Mouse (Mus musculus) urinary bladder, adult 18-20 months (tissue): ENCODE data around the gene Aph1a.
A peak's percentile ranks its signal among the peaks of the same experiment; 100 is the strongest.
"Not testable (repeated sequence)": the region's sequence is repeated elsewhere in the genome, so short reads cannot be mapped to it uniquely, and the experiment has no call there.

Source experiments
- DNase-seq, 2 experiments: peaks; one replicate each; pipeline ENCODE4 v3.0.0; 2022; ENCODE audit warnings: low spot score in 2 of 2, mixed read lengths in 2 of 2

Aph1a gene

DNA sequence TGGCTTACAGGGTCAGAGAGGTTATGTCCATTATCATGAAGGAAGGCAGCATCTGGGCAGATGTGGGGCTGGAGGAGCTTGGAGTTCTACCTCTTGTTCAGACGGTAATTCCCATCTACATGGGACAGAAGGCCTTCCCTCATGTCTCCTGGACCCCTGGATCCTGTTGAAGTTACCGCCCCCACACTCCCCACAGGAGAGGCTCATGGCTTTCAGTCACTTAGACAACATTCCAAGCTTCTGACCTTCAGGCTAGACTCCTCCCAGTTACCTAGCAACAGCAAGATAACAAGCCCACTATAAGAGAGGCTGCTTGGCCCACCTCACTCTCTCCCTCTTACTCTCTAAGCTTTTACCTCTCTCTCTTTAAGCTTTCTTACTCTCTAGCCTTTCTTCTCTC lies 26.8 kb downstream of the Aph1a start:
- not testable (repeated sequence) for DNase-seq

DNA sequence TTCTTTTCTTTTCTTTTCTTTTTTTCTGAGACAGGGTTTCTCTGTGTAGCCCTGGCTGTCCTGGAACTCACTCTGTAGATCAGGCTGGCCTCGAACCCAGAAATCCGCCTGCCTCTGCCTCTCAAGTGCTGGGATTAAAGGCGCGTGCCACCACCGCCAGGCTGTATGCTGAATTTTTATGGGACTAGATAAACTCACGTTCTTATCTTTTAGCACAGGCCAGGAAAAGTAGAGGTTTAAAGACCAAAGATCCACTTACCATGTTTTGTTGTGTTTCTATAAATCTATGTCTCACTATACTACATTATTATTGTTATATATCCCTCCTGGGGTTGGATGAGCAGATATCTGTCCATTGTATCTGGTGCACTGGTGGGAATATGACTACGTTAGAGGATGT lies 29.7 kb downstream of the Aph1a start:
- DNase-seq = not testable (repeated sequence)

DNA sequence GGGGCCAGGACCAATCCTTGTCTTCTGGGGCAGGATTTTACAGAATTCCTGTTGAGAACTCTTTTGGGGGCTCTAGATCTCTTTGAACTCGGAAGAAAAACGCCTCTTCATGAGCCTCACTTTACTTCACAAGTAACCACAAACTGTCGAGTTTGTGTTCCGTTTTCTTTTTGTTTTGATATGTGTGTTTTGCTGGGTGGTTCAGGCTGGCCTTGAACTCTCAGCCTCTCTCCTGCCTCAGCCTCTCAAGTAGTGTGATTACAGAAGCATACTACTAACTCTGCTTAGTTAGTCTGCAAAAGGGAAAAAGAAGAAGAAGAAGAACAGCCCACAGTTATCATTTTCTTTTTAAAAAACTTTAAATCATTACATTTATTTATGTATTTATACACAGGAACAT lies 30.4 kb downstream of the Aph1a start:
- no peak for DNase-seq

DNA sequence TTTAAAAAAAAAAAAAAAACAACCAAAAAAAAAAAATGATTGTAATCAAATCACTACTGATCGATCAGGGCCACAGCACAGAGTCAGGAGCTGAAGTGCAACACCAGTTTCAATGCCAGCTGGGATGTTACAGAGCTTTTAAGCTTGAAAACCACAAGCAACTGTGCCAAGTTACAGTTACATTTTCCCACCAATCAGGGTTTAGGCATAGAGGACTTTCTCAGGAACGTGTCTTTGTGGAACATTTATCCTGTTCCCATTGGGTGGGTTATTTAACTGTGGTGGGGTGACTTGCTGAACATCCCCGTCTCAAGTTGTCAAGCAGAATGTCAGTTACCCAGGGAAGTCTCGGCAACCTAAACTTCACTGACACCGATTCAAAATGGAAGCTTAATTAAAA lies 31.3 kb downstream of the Aph1a start:
- DNase-seq = no peak

DNA sequence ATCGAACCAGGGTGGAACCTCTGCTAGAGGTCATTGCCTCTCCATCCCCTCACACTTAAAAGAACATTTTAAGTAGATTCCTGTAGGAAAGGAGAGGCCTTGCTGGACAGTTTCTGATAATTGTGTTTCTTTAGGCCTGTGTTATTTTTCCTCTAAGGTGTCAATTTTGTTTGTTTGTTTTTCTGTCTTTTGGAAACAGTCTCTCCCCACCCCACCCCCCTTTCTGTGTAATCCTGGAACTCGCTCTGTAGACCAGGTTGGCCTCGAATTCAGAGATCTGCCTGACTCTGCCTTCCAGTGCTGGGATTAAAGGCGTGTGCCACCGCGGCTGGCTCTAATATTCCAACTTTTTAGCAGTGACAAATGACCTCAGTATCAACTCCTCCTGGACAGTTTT lies 34.5 kb downstream of the Aph1a start:
- no peak for DNase-seq

DNA sequence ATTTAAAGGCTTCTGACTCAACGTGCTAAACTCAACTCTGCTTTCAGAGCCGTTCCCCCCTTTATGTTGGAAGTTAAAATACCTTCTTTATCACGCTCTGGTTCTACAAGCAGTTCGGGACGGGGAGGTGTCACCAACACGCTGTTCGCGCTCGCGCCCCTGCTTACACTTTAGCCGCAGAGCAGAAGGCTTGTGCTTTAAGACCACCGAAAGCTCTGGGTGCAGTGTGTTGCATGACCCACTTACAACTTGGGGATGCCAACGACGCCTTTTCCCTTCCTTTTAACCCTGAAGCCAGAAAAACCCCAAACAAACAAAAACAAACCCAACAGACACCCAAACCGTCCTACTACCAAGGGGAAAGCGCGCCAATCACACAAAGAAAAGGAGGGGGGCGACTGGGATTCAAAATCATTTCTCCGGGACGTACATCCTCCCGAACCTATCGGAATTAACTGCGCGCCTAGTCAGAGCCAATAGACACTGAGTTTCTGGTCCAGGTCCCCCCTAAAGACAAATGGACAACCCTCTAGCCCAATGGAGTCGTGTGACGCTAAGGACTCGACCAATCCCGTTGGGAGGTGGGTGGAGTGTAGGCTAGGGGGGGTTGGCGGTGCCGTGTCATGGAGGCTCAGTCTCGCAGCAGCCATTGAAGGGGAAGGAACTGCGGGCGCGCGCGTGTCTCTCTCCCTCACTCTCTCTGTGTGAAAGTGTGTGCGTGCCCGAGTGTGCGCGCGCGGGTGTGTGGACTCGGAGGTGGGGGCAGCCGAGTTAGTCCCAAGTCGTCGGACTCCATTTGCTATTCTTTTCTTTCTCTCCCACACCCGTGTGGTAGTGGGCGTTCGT lies 35.1 kb downstream of the Aph1a start, which contains the start of gene Anp32e:
Anp32e (plus strand) TSS at position 589 of the 846 bp plus-strand sequence.
- DNase-seq = peak; percentile 93 to 96

DNA sequence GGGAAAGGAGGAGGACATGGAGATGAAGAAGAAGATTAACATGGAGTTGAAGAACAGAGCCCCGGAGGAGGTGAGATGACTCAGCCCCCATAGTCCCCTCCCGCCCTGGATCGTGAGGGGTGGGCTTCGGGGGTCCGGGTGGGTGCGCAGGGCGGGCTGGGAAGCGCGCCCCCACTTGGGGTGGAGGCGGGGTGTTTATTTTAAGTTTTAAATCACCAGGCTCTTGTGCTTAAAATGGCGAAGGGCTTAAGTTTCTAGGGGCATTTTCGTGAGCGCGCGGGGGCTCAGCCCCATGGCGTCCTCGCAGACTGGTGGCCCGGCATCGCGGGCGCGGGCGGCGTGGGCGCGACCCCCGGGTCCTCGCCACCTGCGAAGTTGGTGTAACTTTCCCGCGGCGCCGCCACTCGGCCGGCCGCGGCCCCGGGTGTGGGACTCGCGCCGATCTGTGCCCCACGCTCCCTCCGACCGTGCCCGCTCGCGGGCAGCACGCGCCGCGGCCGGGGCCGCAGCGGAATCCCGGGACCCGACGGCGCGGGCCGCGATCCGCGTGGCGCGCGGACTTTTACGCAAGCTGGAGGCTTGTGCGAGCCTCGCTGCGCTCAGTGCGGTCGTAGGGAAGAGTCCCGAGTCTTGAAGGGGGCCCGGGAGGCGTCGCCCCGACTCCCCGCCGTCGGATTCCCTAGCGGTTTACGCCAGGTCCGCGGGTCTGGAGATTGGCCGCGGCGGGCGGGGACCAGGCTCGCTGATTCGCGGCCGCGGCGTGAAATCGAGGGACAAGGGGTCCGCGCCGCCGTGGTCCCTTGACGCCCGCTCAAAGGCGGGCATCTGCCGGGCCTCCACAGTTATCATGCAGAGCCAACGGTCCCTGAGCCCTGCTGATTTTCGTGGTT lies 36.1 kb downstream of the Aph1a start:
- peak; percentile 18 to 63 for DNase-seq

DNA sequence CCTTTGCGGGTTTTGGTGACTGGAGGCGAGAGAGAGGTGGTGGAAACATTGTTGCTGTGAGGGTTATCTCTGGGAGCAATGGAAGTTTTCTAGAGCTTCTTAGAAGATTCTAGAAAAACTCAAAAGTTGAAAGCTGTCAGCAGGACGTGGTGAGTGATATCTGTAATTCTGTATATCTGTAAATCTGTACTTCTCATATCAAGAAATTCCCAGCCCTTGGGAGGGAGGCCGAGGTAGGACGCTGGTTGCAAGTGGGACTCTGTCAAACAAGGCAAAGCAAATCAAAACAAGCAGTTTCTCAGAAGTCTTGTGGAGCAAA lies 36.7 kb downstream of the Aph1a start:
- no peak for DNase-seq

DNA sequence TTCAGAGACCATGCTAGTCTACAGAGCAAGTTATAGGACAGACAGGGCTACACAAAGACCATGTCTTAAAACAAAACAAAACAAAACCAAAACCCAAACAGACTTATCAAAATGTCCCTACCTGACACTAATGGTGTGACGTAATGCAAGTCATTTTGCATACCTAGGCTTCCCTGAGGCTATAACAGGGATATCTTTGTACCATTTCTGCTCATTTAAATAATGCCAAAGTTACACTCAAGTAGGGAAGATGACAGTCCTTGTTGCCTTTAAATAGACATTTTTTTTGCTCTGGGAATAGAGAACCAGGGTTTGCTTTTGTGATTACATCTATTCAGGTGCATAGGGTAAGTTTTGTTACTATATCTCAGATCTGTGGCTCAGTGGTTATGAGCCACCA lies 37.7 kb downstream of the Aph1a start:
- no peak for DNase-seq

DNA sequence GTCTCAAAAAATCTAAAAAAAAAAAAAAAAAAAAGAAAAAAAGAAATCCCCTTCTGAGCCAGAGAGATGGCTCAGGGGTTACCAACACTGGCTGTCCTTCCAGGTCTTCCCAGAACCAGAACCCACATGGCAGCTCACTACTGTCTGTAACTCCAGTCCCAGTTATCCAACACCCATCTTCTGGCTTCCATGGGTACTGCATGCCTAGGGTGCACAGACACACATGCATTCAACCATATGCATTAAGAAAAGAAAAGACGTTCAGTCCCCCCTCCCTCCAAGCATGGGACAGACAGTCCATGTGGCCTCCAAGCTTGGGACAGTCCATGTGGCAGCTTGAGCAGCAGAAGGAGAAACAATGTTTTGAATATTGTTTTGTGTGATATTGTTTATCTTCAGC lies 38.4 kb downstream of the Aph1a start:
- DNase-seq = no peak

DNA sequence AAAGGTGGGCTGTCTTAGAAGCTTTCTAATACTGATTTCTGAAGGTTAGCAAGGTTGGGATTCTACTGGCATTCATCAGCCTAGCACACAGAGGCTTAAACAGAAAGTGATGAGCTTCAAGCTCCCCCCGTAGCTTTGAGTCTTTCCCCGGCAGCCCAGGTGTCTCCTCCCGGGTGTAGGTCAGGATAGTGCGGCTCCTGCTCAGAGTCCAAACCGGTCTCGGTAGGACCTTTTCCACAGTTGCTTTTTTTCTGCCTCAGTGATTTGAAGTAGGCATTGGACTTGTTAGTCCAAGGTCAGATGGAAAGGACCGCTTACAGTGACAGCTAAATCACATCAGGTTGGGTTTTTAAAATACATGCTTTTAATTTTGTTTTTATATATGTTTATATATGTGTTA lies 38.8 kb downstream of the Aph1a start:
- no peak for DNase-seq

DNA sequence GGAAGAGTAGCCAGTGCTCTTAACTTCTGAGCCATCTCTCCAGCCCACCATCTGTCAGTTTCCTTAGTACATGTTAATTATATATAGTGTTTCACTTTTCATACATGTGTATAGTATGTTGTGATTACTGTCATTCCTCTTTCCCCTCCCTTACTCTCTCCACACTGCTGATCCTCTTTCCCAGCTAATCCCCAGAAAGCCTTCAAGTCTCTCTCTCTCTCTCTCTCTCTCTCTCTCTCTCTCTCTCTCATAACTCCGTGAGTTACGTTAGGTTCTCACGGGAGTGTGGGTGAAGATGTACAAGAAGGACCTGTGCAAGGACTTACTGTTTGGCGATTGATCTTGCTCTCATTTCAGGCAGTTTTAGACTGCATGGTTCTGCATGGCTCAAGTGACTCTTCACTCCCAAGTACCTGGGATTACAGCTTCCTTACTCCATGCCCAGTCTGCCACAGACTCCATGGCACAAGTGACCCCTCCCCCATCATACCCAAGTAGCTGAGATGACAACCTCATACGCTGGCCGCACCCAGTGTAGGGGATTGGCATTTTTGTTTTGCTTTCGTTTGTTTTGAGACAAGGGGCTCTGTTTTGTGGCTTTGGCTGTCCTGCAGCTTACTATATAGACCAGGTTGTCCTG lies 39.5 kb downstream of the Aph1a start:
- no peak for DNase-seq

DNA sequence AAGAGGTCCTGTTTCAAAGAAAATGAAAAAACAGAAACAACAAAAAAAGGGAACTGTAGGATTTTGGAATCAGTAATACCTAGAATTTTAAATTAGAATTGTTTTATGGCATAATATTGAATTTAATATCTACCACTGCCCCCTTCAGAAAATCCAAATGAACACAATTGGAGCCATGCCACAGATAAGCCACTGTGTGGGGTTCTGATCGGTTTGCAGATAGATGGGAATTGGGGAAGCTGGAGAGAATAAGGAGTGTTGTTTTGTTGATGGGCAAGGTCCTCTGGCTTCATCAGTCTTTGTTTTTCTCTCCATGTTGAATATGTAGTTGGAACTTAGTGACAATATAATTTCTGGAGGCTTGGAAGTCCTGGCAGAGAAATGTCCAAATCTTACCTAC lies 40.7 kb downstream of the Aph1a start:
- no peak for DNase-seq

DNA sequence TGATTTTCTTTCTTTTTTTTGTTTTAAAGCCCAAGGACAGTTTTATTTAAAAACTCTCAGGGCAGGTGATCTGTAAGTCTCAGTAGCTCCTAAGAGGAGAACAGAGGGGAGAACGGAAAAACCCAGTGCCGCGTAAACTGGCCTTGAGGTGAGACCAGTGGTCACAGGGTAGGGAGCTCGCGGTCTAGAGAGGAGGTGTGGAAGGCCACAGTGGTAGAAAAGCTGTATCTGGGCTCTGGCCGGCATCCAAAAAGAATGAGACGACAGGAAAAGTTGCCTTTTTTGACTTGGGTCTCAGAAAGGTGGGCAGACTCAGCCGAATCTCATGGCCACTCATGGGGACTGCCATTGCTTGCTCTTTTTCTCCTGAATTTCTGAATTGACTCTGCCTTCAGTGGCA lies 44.4 kb downstream of the Aph1a start:
- DNase-seq = no peak

DNA sequence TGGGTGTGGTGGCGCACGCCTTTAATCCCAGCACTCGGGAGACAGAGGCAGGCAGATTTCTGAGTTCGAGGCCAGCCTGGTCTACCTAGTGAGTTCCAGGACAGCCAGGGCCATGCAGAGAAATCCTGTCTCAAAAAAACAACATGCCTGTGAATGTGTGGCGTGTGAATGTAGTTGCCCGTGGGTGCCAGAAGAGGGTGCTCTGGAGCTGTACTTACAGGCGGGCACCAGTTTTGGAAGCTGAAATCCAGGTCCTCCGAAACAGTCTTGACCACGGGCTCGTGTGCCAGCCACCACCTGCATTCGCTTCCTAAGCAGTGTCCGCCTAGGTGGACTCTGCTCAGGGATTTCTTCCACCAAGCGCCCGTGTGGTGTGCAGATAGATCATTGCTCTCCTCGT lies 45.1 kb downstream of the Aph1a start:
- DNase-seq = no peak

DNA sequence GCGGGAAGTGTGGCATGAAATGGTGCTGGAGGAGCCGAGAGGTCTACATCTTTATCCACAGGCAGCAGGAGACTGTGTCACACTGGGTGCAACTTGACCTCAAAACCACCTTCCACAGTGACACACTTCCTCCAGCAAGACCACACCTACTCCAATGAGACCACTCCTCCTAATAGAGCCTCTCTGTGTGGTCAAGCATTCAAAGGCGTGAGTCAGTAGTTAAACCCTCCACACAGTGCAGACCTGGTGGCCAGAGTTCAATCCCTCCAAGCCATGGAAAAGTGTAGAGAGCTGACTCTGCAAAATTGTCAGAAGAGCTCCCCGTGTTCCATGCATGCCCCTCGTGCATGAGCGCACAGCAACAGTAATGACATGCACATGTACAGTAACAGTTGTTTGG lies 49.0 kb downstream of the Aph1a start:
- DNase-seq = no peak

DNA sequence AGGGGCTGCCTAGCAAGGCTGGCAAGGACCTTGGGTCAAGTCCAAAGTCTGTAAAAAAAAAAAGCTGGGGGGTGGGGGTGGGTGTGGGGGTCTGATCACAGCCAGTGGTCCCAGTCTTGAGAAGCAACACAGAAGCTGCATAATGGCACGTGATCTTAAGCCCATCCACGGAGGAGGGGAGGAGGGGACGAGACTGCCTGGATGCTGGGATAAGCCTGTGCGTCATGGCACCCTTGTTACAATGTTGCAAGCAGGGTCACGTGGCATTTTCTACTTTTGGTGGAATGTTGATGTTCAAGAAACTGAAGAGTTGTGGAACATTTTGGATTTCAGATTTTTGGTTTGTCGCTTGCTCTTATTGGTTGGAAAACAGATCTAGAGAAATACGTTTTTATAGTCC lies 49.5 kb downstream of the Aph1a start:
- no peak for DNase-seq

DNA sequence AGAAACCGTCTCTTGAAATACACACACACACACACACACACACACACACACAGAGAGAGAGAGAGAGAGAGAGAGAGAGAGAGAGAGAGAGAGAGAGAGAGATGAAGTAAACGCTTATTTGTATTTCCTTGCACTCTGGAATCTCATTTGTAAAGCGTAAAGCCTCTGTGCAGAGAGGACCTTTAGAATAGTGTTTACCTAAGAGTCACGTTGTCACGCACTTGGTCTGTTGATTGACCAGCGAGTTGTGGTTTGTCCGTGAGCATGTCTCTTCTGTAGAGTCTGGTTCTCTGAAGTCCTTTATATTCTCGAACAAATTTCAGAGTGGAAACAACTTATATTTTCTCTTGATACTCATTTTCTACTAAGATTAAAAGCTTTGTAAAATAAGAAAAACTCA lies 51.0 kb downstream of the Aph1a start:
- no peak for DNase-seq

DNA sequence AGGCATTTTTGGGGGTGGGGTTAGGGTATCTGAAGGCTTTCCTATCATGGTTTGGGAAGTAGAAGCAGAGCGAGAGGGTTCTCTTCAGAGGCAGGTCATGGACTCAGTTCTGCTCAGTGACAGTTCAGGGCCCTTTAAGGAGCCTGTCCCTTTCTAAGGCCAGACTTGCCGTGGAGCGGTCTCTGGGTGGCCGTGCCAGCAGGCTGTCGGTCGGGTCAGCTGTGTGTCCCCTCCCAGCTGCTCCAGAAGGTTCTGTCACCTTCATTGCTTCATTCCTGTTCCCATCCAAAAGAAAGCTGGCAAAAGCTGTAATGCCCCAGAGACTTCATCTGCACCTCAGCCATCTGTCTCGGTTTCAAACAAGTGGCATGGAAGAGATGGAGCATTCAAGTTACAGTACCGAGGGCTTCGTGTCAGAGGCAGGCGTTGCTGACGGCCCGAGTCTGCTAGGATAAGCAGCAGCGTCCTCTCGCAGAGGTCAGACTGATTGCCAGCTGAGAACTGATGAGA lies 52.0 kb downstream of the Aph1a start:
- no peak for DNase-seq
